Mouse (Mus musculus) MEL (cell line): ENCODE measurements around the gene Uso1. TPM values are rescaled to one million over a fixed set of nuclear protein-coding genes. Genes with fewer than 3 reads are reported as not detected.
A peak's percentile ranks its signal among the peaks of the same experiment; 100 is the strongest.

ENCODE experiments used
- DNase-seq: peaks from one replicate; pipeline ENCODE4 v3.0.0; 2011; ENCODE audit warnings: low read depth, low spot score
- H3K27ac ChIP-seq: 2 replicates; pipeline ENCODE4 v1.5.1; 2012; ENCODE audit warnings: low read depth, mild to moderate bottlenecking, control low read depth, low read length, moderate library complexity; ENCODE audit not compliant: control insufficient read depth
- H3K27me3 ChIP-seq, 2 experiments: fragments of 150-350 bp in 1 of 2; sonication (generic) in 1 of 2; 2 replicates each; pipeline ENCODE4 v1.6.1; 2012; ENCODE audit warnings: low read length in 2 of 2, mild to moderate bottlenecking in 2 of 2, improper control_type of control experiment in 1 of 2, moderate library complexity in 1 of 2; ENCODE audit not compliant: insufficient read depth in 2 of 2, control insufficient read depth in 1 of 2
- H3K36me3 ChIP-seq, 2 experiments: 2 replicates each; pipeline ENCODE4 v1.6.1; 2012 to 2014; ENCODE audit warnings: low read length in 2 of 2, improper control_type of control experiment in 1 of 2, inconsistent platforms in 1 of 2, mild to moderate bottlenecking in 1 of 2; ENCODE audit not compliant: insufficient read depth in 2 of 2, control insufficient read depth in 1 of 2
- H3K4me1 ChIP-seq, 2 experiments: fragments of 150-350 bp in 1 of 2; sonication (generic) in 1 of 2; 2 replicates each; pipeline ENCODE4 v1.6.1; 2012; ENCODE audit warnings: low read length in 2 of 2, improper control_type of control experiment in 1 of 2, mild to moderate bottlenecking in 1 of 2; ENCODE audit not compliant: insufficient read depth in 2 of 2, control insufficient read depth in 1 of 2
- H3K4me3 ChIP-seq, 2 experiments: fragments of 150-350 bp in 1 of 2; sonication (generic) in 1 of 2; 2 replicates each; pipeline ENCODE4 v1.5.1; 2012; ENCODE audit warnings: low read depth in 2 of 2, low read length in 2 of 2, mild to moderate bottlenecking in 2 of 2, moderate library complexity in 2 of 2, control low read depth in 1 of 2, improper control_type of control experiment in 1 of 2; ENCODE audit not compliant: control insufficient read depth in 1 of 2, insufficient read depth in 1 of 2
- H3K79me2 ChIP-seq: 2 replicates; pipeline ENCODE4 v1.6.1; 2012; ENCODE audit warnings: mild to moderate bottlenecking, low read length, moderate library complexity; ENCODE audit not compliant: control insufficient read depth, poor library complexity, insufficient read depth
- H3K9ac ChIP-seq: 2 replicates; pipeline ENCODE4 v1.6.1; 2012; ENCODE audit warnings: low read depth, mild to moderate bottlenecking, control low read depth, low read length, moderate library complexity; ENCODE audit not compliant: control insufficient read depth, poor library complexity, severe bottlenecking
- H3K9me3 ChIP-seq: fragments of 150-350 bp; sonication (generic); replicated peaks from 2 replicates; pipeline ENCODE4 v1.6.1; 2012; ENCODE audit warnings: mild to moderate bottlenecking, low read length, improper control_type of control experiment, moderate library complexity; ENCODE audit not compliant: insufficient read depth
- BHLHE40 ChIP-seq: IDR thresholded peaks from 2 replicates; pipeline ENCODE4 v1.6.1; 2012; ENCODE audit warnings: low read depth, mild to moderate bottlenecking, inconsistent platforms, low read length, improper control_type of control experiment, borderline replicate concordance
- CHD1 ChIP-seq: IDR thresholded peaks from 2 replicates; pipeline ENCODE4 v1.6.1; 2012; ENCODE audit warnings: low read depth, mild to moderate bottlenecking, inconsistent platforms, low read length, improper control_type of control experiment
- CHD2 ChIP-seq: IDR thresholded peaks from 2 replicates; pipeline ENCODE4 v1.6.1; 2011; ENCODE audit warnings: low read length, improper control_type of control experiment
- CTCF ChIP-seq, 3 experiments: IDR thresholded peaks in 2 of 3; conservative IDR thresholded peaks in 1 of 3; 2 replicates each; pipeline ENCODE4 v1.5.1; 2011 to 2012; ENCODE audit warnings: low read length in 3 of 3, low read depth in 2 of 3, mild to moderate bottlenecking in 2 of 3, improper control_type of control experiment in 1 of 3, inconsistent platforms in 1 of 3, mixed read lengths in 1 of 3, moderate library complexity in 1 of 3; ENCODE audit not compliant: control insufficient read depth in 1 of 3, insufficient read depth in 1 of 3, poor library complexity in 1 of 3, severe bottlenecking in 1 of 3
- E2F4 ChIP-seq: IDR thresholded peaks from 2 replicates; pipeline ENCODE4 v1.6.1; 2011; ENCODE audit warnings: low read depth, low read length, improper control_type of control experiment, borderline replicate concordance
- ELF1 ChIP-seq: IDR thresholded peaks from 2 replicates; pipeline ENCODE4 v1.6.1; 2014; ENCODE audit warnings: low read depth, mild to moderate bottlenecking, inconsistent platforms, low read length, improper control_type of control experiment, moderate library complexity
- EP300 ChIP-seq, 2 experiments: IDR thresholded peaks; 2 replicates each; pipeline ENCODE4 v1.6.1; 2011; ENCODE audit warnings: improper control_type of control experiment in 2 of 2, low read length in 2 of 2, low read depth in 1 of 2, mild to moderate bottlenecking in 1 of 2
- ETS1 ChIP-seq: IDR thresholded peaks from 2 replicates; pipeline ENCODE4 v1.6.1; 2012; ENCODE audit warnings: low read depth, mild to moderate bottlenecking, inconsistent platforms, low read length, improper control_type of control experiment, moderate library complexity
- GABPA ChIP-seq: IDR thresholded peaks from 2 replicates; pipeline ENCODE4 v1.6.1; 2012; ENCODE audit warnings: low read depth, mild to moderate bottlenecking, inconsistent platforms, low read length, improper control_type of control experiment, moderate library complexity
- GATA1 ChIP-seq: IDR thresholded peaks from 2 replicates; pipeline ENCODE4 v1.6.1; 2011; ENCODE audit warnings: low read depth, low read length, improper control_type of control experiment
- HCFC1 ChIP-seq: IDR thresholded peaks from 2 replicates; pipeline ENCODE4 v1.6.1; 2012; ENCODE audit warnings: low read depth, mild to moderate bottlenecking, inconsistent platforms, low read length, improper control_type of control experiment, moderate library complexity
- JUND ChIP-seq: IDR thresholded peaks from 2 replicates; pipeline ENCODE4 v1.6.1; 2011; ENCODE audit warnings: low read depth, mild to moderate bottlenecking, improper control_type of control experiment, low read length
- KAT2A ChIP-seq: conservative IDR thresholded peaks from 2 replicates; pipeline ENCODE4 v1.6.1; 2012; ENCODE audit warnings: low read depth, low read length, improper control_type of control experiment, inconsistent platforms
- MAFK ChIP-seq: IDR thresholded peaks from 2 replicates; pipeline ENCODE4 v1.6.1; 2011; ENCODE audit warnings: low read depth, mild to moderate bottlenecking, low read length, improper control_type of control experiment, borderline replicate concordance
- MAX ChIP-seq: IDR thresholded peaks from 2 replicates; pipeline ENCODE4 v1.6.1; 2011; ENCODE audit warnings: low read length, improper control_type of control experiment
- MAZ ChIP-seq: IDR thresholded peaks from 2 replicates; pipeline ENCODE4 v1.6.1; 2012; ENCODE audit warnings: low read depth, mild to moderate bottlenecking, inconsistent platforms, low read length, improper control_type of control experiment
- MEF2A ChIP-seq: IDR thresholded peaks from 2 replicates; pipeline ENCODE4 v1.6.1; 2014; ENCODE audit warnings: low read depth, mild to moderate bottlenecking, inconsistent platforms, low read length, improper control_type of control experiment; ENCODE audit not compliant: poor library complexity, insufficient replicate concordance, severe bottlenecking; ENCODE audit errors: extremely low read depth
- MXI1 ChIP-seq: IDR thresholded peaks from 2 replicates; pipeline ENCODE4 v1.6.1; 2011; ENCODE audit warnings: mild to moderate bottlenecking, low read depth, low read length, improper control_type of control experiment
- MYB ChIP-seq: IDR thresholded peaks from 2 replicates; pipeline ENCODE4 v1.6.1; 2011; ENCODE audit warnings: mild to moderate bottlenecking, low read depth, low read length, improper control_type of control experiment
- MYC ChIP-seq: IDR thresholded peaks from 2 replicates; pipeline ENCODE4 v1.6.1; 2011; ENCODE audit warnings: low read depth, mild to moderate bottlenecking, low read length, improper control_type of control experiment, moderate library complexity
- NELFE ChIP-seq: IDR thresholded peaks from 2 replicates; pipeline ENCODE4 v1.6.1; 2011; ENCODE audit warnings: low read depth, low read length, improper control_type of control experiment
- NRF1 ChIP-seq: IDR thresholded peaks from 2 replicates; pipeline ENCODE4 v1.6.1; 2014; ENCODE audit warnings: low read depth, mild to moderate bottlenecking, inconsistent platforms, low read length, improper control_type of control experiment, moderate library complexity; ENCODE audit not compliant: poor library complexity, insufficient read depth, severe bottlenecking
- POLR2A ChIP-seq, 2 experiments: IDR thresholded peaks; 2 replicates each; pipeline ENCODE4 v1.6.1; 2011 to 2012; ENCODE audit warnings: low read length in 2 of 2, mild to moderate bottlenecking in 2 of 2, control low read depth in 1 of 2, improper control_type of control experiment in 1 of 2, low read depth in 1 of 2, moderate library complexity in 1 of 2; ENCODE audit not compliant: control insufficient read depth in 1 of 2, insufficient read depth in 1 of 2, poor library complexity in 1 of 2
- POLR2AphosphoS2 ChIP-seq: IDR thresholded peaks from 2 replicates; pipeline ENCODE4 v1.6.1; 2011; ENCODE audit warnings: low read length, improper control_type of control experiment
- POLR2AphosphoS5 ChIP-seq: IDR thresholded peaks from 2 replicates; pipeline ENCODE4 v1.6.1; 2012; ENCODE audit warnings: low read depth, borderline replicate concordance, mild to moderate bottlenecking, inconsistent platforms, low read length, moderate library complexity, mixed read lengths
- RCOR1 ChIP-seq: IDR thresholded peaks from 2 replicates; pipeline ENCODE4 v1.6.1; 2012; ENCODE audit warnings: low read depth, mild to moderate bottlenecking, inconsistent platforms, low read length, improper control_type of control experiment
- SIN3A ChIP-seq: IDR thresholded peaks from 2 replicates; pipeline ENCODE4 v1.6.1; 2012; ENCODE audit warnings: low read length, improper control_type of control experiment, inconsistent platforms
- SMC3 ChIP-seq: IDR thresholded peaks from 2 replicates; pipeline ENCODE4 v1.6.1; 2011; ENCODE audit warnings: low read depth, low read length, improper control_type of control experiment
- TAL1 ChIP-seq: IDR thresholded peaks from 2 replicates; pipeline ENCODE4 v1.6.1; 2012; ENCODE audit warnings: mild to moderate bottlenecking, inconsistent platforms, low read length, moderate library complexity, mixed read lengths
- TBP ChIP-seq: IDR thresholded peaks from 2 replicates; pipeline ENCODE4 v1.8.0; 2011; ENCODE audit warnings: low read depth, low read length, improper control_type of control experiment
- TCF12 ChIP-seq: IDR thresholded peaks from 2 replicates; pipeline ENCODE4 v1.6.1; 2014; ENCODE audit warnings: low read depth, mild to moderate bottlenecking, inconsistent platforms, low read length, improper control_type of control experiment, moderate library complexity
- UBTF ChIP-seq: IDR thresholded peaks from 2 replicates; pipeline ENCODE4 v1.6.1; 2012; ENCODE audit warnings: low read depth, mild to moderate bottlenecking, inconsistent platforms, low read length, improper control_type of control experiment, moderate library complexity, borderline replicate concordance; ENCODE audit not compliant: insufficient read depth
- USF1 ChIP-seq: IDR thresholded peaks from 2 replicates; pipeline ENCODE4 v1.6.1; 2014; ENCODE audit warnings: low read depth, mild to moderate bottlenecking, inconsistent platforms, low read length, improper control_type of control experiment, moderate library complexity
- USF2 ChIP-seq, 2 experiments: IDR thresholded peaks; 2 replicates each; pipeline ENCODE4 v1.6.1; 2011 to 2012; ENCODE audit warnings: improper control_type of control experiment in 2 of 2, low read length in 2 of 2, borderline replicate concordance in 1 of 2, inconsistent platforms in 1 of 2, low read depth in 1 of 2, mild to moderate bottlenecking in 1 of 2; ENCODE audit not compliant: insufficient read depth in 1 of 2
- ZC3H11A ChIP-seq: IDR thresholded peaks from 2 replicates; pipeline ENCODE4 v1.6.1; 2012; ENCODE audit warnings: low read depth, mild to moderate bottlenecking, inconsistent platforms, low read length, improper control_type of control experiment
- ZKSCAN1 ChIP-seq: IDR thresholded peaks from 2 replicates; pipeline ENCODE4 v1.6.1; 2012; ENCODE audit warnings: low read depth, mild to moderate bottlenecking, inconsistent platforms, low read length, improper control_type of control experiment, moderate library complexity
- ZMIZ1 ChIP-seq: IDR thresholded peaks from 2 replicates; pipeline ENCODE4 v1.6.1; 2012; ENCODE audit warnings: low read depth, mild to moderate bottlenecking, inconsistent platforms, low read length, improper control_type of control experiment, moderate library complexity
- ZNF384 ChIP-seq: IDR thresholded peaks from 2 replicates; pipeline ENCODE4 v1.6.1; 2012; ENCODE audit warnings: low read depth, mild to moderate bottlenecking, inconsistent platforms, low read length, improper control_type of control experiment
- polyA plus RNA-seq, 2 experiments: library from polyadenylated mRNA; stranded (reverse) in 1 of 2; unstranded in 1 of 2; fragments of >175 nt in 1 of 2; fragments of >200 nt in 1 of 2; gene quantifications; 2 replicates each; pipeline versions ENCODE4 v1.2.1 to v1.2.4; 2012; ENCODE audit warnings: low replicate concordance in 2 of 2, low read depth in 1 of 2; ENCODE audit not compliant: insufficient read length in 2 of 2, insufficient read depth in 1 of 2, missing spikeins in 1 of 2
- total RNA-seq: library from RNA; depleted of rRNA; stranded (reverse); fragments of 300-350 nt; gene quantifications from 2 replicates; pipeline ENCODE4 v1.2.3, GENCODE M21; 2012

The Uso1 gene
- total and polyA plus RNA-seq, 3 experiments, result 22.1 to 69.1 (median 62.0) TPM

DNA sequence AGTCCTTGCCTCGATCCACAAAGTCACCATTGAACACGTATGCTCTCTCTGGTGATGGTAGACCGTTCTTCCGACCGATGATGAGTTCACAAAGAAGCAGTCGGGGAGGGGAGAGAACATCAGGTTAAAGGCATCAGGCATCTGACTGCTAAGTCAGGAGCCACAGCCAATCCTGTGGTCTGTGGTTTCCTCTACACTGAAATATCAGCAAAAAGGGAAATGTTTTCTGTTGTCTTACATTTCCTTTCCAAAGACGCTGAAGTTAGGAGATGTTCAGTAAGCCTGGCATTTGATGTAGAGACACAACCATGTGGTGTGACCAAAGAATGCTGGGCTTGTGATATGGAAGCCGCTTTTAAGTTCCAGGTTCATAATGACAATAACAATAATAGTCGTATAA, 107.7 kb downstream of the Uso1 start:
- H3K4me3 ChIP-seq, result peak overlapping the region; percentile 8 to 29; a peak in 3 of 4 replicates
- H3K4me1 ChIP-seq, result peaks cover 13 to 17% of the 10 kb centered on the region in 2 experiments
- peak overlapping the region; percentile 69 for H3K27ac ChIP-seq
- no peaks in the 10 kb centered on the region for H3K79me2 ChIP-seq
- no peaks in the 10 kb centered on the region for H3K27me3 ChIP-seq
- H3K36me3 ChIP-seq, result peaks cover 0 to 14% of the 10 kb centered on the region in 2 experiments; a peak in 2 of 4 replicates
- H3K9ac ChIP-seq, result no peak overlapping the region
- DNase-seq, result peak; percentile 91
- no peaks in the 10 kb centered on the region for H3K9me3 ChIP-seq
- TF ChIP-seq CTCF (IDR thresholded peaks at IDR 0.05 in 2 of 3, conservative IDR thresholded peaks at IDR 0.05 in 1 of 3; ENCODE audit: control insufficient read depth in 1 of 3, insufficient read depth in 1 of 3, low read depth in 2 of 3, low read length in 3 of 3, poor library complexity in 1 of 3, severe bottlenecking in 1 of 3) (no peak), NRF1 (no peak), SMC3 (no peak), ZKSCAN1 (no peak), NELFE (no peak), ELF1 (no peak), TAL1 (no peak), ETS1 (peak; percentile 86), MEF2A (no peak), SIN3A (peak; percentile 80), JUND (no peak), CHD1 (no peak), TCF12 (peak; percentile 72), MYB (no peak), MAZ (no peak), USF1 (no peak), MXI1 (peak; percentile 87), POLR2A (IDR thresholded peaks at IDR 0.05; ENCODE audit: control insufficient read depth in 1 of 2, insufficient read depth in 1 of 2, low read depth in 1 of 2, low read length in 2 of 2, poor library complexity in 1 of 2) (no peak), POLR2AphosphoS5 (no peak), USF2 (IDR thresholded peaks at IDR 0.05; ENCODE audit: borderline replicate concordance in 1 of 2, insufficient read depth in 1 of 2, low read depth in 1 of 2, low read length in 2 of 2) (no peak), UBTF (no peak), TBP (no peak), MYC (peak; percentile 81; the same call in 1 of the 2 replicates), ZC3H11A (no peak), ZMIZ1 (no peak), GABPA (no peak), E2F4 (no peak), HCFC1 (no peak), MAX (peak; percentile 71; the same call in 1 of the 2 replicates), RCOR1 (peak; percentile 87), MAFK (no peak; the same call in 1 of the 2 replicates), POLR2AphosphoS2 (no peak), GATA1 (peak; percentile 57; the same call in 1 of the 2 replicates), BHLHE40 (peak; percentile 70; the same call in 1 of the 2 replicates), ZNF384 (no peak), EP300 (IDR thresholded peaks at IDR 0.05; ENCODE audit: low read depth in 1 of 2, low read length in 2 of 2) (peak; percentile 84 to 90), KAT2A (no peak), CHD2 (no peak)
